ENCODE assay signal across 11 mouse cellular contexts in the genomic region with DNA sequence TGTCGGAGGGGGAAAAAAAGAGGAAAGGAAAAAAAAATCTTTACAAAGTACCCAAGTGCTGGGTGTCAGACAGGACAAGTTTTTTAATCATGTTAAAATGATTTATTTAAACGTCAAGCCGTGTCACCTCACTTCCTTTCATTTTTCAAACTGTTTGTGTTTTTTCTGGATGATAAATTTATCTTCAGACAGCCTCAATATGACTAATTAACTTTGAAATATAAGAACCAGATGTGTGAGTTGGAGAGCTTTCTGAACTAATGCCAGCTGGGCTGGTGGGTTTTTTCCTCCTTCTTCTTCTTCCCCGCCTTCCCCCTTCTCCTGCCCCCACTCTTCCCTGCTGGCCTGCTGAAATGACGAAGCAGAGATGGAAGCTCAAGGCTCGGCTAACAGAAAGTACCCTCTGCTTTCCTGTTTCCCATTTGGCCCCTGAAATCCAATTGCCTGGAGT.
DNase-seq lines count a peak whose midpoint lies in the region; ATAC-seq and TF ChIP-seq lines count a peak whose summit lies in the region.
"Had no signal": no experiment of that assay in that cellular context is flagged by ENCODE, and none has a peak within 500 bp of the region (broad histone marks: within the 10 kb centered on the region; RNA-seq: fewer than 3 reads in every experiment).

No protein-coding gene starts in this region.

- no peak for TF ChIP-seq POLR2A in myocyte (IDR thresholded peaks at IDR 0.05; ENCODE audit: insufficient read length, low read depth)

- H3K9ac ChIP-seq in hindbrain, embryonic 11.5 days (ENCODE audit: low read depth, low read length) = no peak overlapping the region
- no peak overlapping the region for H3K9ac ChIP-seq in hindbrain, embryonic 12.5 days
- H3K9ac ChIP-seq in neural tube, embryonic 13.5 days = 0 out of 2 replicates have a peak overlapping the region, but pooled peaks have one; percentile 27
- H3K9ac ChIP-seq in neural tube, embryonic 15.5 days (replicated peaks) = no peak overlapping the region
- H3K9ac ChIP-seq in forebrain, embryonic 14.5 days (ENCODE audit: low read length) = no peak overlapping the region

- 19% methylated on average over 6 of the region's 6 CpGs for WGBS in hindbrain, embryonic 11.5 days
- WGBS in hindbrain, embryonic 12.5 days = 16% methylated on average over 6 of the region's 6 CpGs
- 15% methylated on average over 6 of the region's 6 CpGs for WGBS in neural tube, embryonic 13.5 days
- 22% methylated on average over 6 of the region's 6 CpGs for WGBS in neural tube, embryonic 15.5 days
- 8% methylated on average over 6 of the region's 6 CpGs for WGBS in forebrain, embryonic 14.5 days

- no peak; the same call in 1 of the 2 replicates for ATAC-seq in hindbrain, embryonic 11.5 days (ENCODE audit: low FRiP score)
- ATAC-seq in hindbrain, embryonic 12.5 days (ENCODE audit: low FRiP score) = no peak
- no peak for ATAC-seq in neural tube, embryonic 13.5 days (ENCODE audit: low read depth)
- ATAC-seq in neural tube, embryonic 15.5 days (ENCODE audit: low FRiP score) = no peak
- ATAC-seq in forebrain, embryonic 14.5 days = peak; percentile 43; the same call in 1 of the 2 replicates
- ATAC-seq: hindbrain, postnatal 0 days had no signal

- H3K4me1 ChIP-seq in hindbrain, embryonic 11.5 days (replicated peaks; ENCODE audit: control insufficient read depth, insufficient read depth, low read length) = peaks cover 6% of the 10 kb centered on the region; the same call in 1 of the 2 replicates
- H3K4me1 ChIP-seq in hindbrain, embryonic 12.5 days = peaks cover 35% of the 10 kb centered on the region
- peaks cover 39% of the 10 kb centered on the region for H3K4me1 ChIP-seq in neural tube, embryonic 13.5 days (replicated peaks)
- H3K4me1 ChIP-seq in neural tube, embryonic 15.5 days = peaks cover 25% of the 10 kb centered on the region
- peaks cover 36% of the 10 kb centered on the region for H3K4me1 ChIP-seq in forebrain, embryonic 14.5 days (ENCODE audit: control insufficient read depth, insufficient read depth, low read length)

- H3K27ac ChIP-seq in hindbrain, embryonic 11.5 days (ENCODE audit: low read depth, low read length) = no peak overlapping the region
- H3K27ac ChIP-seq in hindbrain, embryonic 12.5 days = no peak overlapping the region
- no peak overlapping the region for H3K27ac ChIP-seq in neural tube, embryonic 13.5 days (replicated peaks)
- no peak overlapping the region for H3K27ac ChIP-seq in neural tube, embryonic 15.5 days (replicated peaks)
- no peak overlapping the region for H3K27ac ChIP-seq in forebrain, embryonic 14.5 days (ENCODE audit: low read depth, low read length)
- H3K27ac ChIP-seq: hindbrain, postnatal 0 days had no signal

- H3K9me3 ChIP-seq in hindbrain, embryonic 11.5 days (ENCODE audit: control insufficient read depth, low read length) = no peaks in the 10 kb centered on the region
- H3K9me3 ChIP-seq in hindbrain, embryonic 12.5 days (replicated peaks) = no peaks in the 10 kb centered on the region
- no peaks in the 10 kb centered on the region for H3K9me3 ChIP-seq in neural tube, embryonic 13.5 days
- no peaks in the 10 kb centered on the region for H3K9me3 ChIP-seq in neural tube, embryonic 15.5 days (replicated peaks)
- H3K9me3 ChIP-seq in forebrain, embryonic 14.5 days (replicated peaks; ENCODE audit: control insufficient read depth, low read length) = no peaks in the 10 kb centered on the region

- no peak overlapping the region for H3ac ChIP-seq in myocyte (ENCODE audit: control insufficient read depth, insufficient read length)

- no peak overlapping the region for H3K4me3 ChIP-seq in hindbrain, embryonic 11.5 days (ENCODE audit: low read depth, low read length)
- no peak overlapping the region for H3K4me3 ChIP-seq in hindbrain, embryonic 12.5 days
- H3K4me3 ChIP-seq in neural tube, embryonic 13.5 days = no peak overlapping the region
- no peak overlapping the region for H3K4me3 ChIP-seq in neural tube, embryonic 15.5 days (replicated peaks)
- no peak overlapping the region for H3K4me3 ChIP-seq in forebrain, embryonic 14.5 days (ENCODE audit: low read depth, low read length)
- H3K4me3 ChIP-seq in myocyte = no peak overlapping the region

- no peaks in the 10 kb centered on the region for H3K79me2 ChIP-seq in myocyte (ENCODE audit: control insufficient read depth, insufficient read depth)

- no peaks in the 10 kb centered on the region for H3K36me3 ChIP-seq in hindbrain, embryonic 11.5 days (ENCODE audit: control insufficient read depth, insufficient read depth, low read length)
- no peaks in the 10 kb centered on the region for H3K36me3 ChIP-seq in hindbrain, embryonic 12.5 days
- no peaks in the 10 kb centered on the region for H3K36me3 ChIP-seq in neural tube, embryonic 13.5 days
- H3K36me3 ChIP-seq in neural tube, embryonic 15.5 days = no peaks in the 10 kb centered on the region
- H3K36me3 ChIP-seq in forebrain, embryonic 14.5 days (ENCODE audit: control insufficient read depth, insufficient read depth, low read length) = no peaks in the 10 kb centered on the region
- H3K36me3 ChIP-seq in myocyte (ENCODE audit: control insufficient read depth, insufficient read depth) = no peaks in the 10 kb centered on the region

- H3K27me3 ChIP-seq in hindbrain, embryonic 11.5 days (ENCODE audit: control insufficient read depth, insufficient read depth, low read length) = no peaks in the 10 kb centered on the region
- peaks cover 25% of the 10 kb centered on the region for H3K27me3 ChIP-seq in hindbrain, embryonic 12.5 days
- H3K27me3 ChIP-seq in neural tube, embryonic 13.5 days = peaks cover 41% of the 10 kb centered on the region
- H3K27me3 ChIP-seq in neural tube, embryonic 15.5 days (replicated peaks) = peaks cover 28% of the 10 kb centered on the region
- no peaks in the 10 kb centered on the region for H3K27me3 ChIP-seq in forebrain, embryonic 14.5 days (replicated peaks; ENCODE audit: control insufficient read depth, insufficient read depth, low read length)
- no peaks in the 10 kb centered on the region for H3K27me3 ChIP-seq in myocyte (ENCODE audit: control insufficient read depth, insufficient read depth, insufficient read length)

- no peak overlapping the region for H3K4me2 ChIP-seq in hindbrain, embryonic 11.5 days (replicated peaks; ENCODE audit: low read depth, low read length)
- no peak overlapping the region for H3K4me2 ChIP-seq in hindbrain, embryonic 12.5 days (replicated peaks)
- no peak overlapping the region for H3K4me2 ChIP-seq in neural tube, embryonic 13.5 days
- H3K4me2 ChIP-seq in neural tube, embryonic 15.5 days = no peak overlapping the region
- H3K4me2 ChIP-seq in forebrain, embryonic 14.5 days (ENCODE audit: low read length) = peak overlapping the region; percentile 7; the same call in 1 of the 2 replicates
- peak overlapping the region; percentile 76 for H3K4me2 ChIP-seq in myocyte (ENCODE audit: low read depth)

- DNase-seq in hindbrain, embryonic 11.5 days (ENCODE audit: low spot score) = peak; percentile 38
- peak; percentile 68 for DNase-seq in forebrain, embryonic 14.5 days (ENCODE audit: low spot score)
- DNase-seq in layer of hippocampus, adult 18-20 months (ENCODE audit: low spot score in 2 of 2) = no peak
- DNase-seq in c-Kit-positive CD71-positive TER-119-positive erythroid progenitor cells, embryonic 14.5 days (ENCODE audit: low spot score) = no peak
- DNase-seq: cerebellum, adult 18-20 months; thymus, postnatal 25 days had no signal

TF ChIP-seq in myocyte, 11 proteins besides CTCF, POLR2A, EP300 and RAD21:
- no peak for TF ChIP-seq REST (IDR thresholded peaks at IDR 0.05; ENCODE audit: insufficient read depth, insufficient read length)
- no peak for TF ChIP-seq MYOG (IDR thresholded peaks at IDR 0.05; ENCODE audit: control insufficient read depth in 1 of 3, insufficient read depth in 1 of 3, insufficient read length in 2 of 3, low read depth in 2 of 3)
- no peak for TF ChIP-seq POLR2AphosphoS2 (IDR thresholded peaks at IDR 0.05; ENCODE audit: insufficient read length, low read depth)
- TF ChIP-seq TCF12 (IDR thresholded peaks at IDR 0.05; ENCODE audit: insufficient read depth, poor library complexity, severe bottlenecking) = no peak
- no peak for TF ChIP-seq CEBPB (IDR thresholded peaks at IDR 0.05; ENCODE audit: insufficient read depth, poor library complexity, severe bottlenecking)
- TF ChIP-seq TCF3 (IDR thresholded peaks at IDR 0.05; ENCODE audit: insufficient read length, low read depth) = no peak
- no peak for TF ChIP-seq MAX (IDR thresholded peaks at IDR 0.05; ENCODE audit: low read depth)
- no peak for TF ChIP-seq MYOD1 (IDR thresholded peaks at IDR 0.05; ENCODE audit: control insufficient read depth in 1 of 3, insufficient read length in 2 of 3, low read depth in 2 of 3)
- no peak for TF ChIP-seq SRF (IDR thresholded peaks at IDR 0.05; ENCODE audit: control insufficient read depth, insufficient read length, low read depth)
- TF ChIP-seq USF1 (IDR thresholded peaks at IDR 0.05; ENCODE audit: low read depth) = no peak
- TF ChIP-seq E2F4 (IDR thresholded peaks at IDR 0.05; ENCODE audit: insufficient read depth) = no peak

Comparison
In these comparisons a context has a peak if more than half of its experiments do, and no peak if none do; other contexts are left out.
1. DNase-seq: peak in hindbrain, embryonic 11.5 days (single experiment) and forebrain, embryonic 14.5 days (single experiment); none in layer of hippocampus, adult 18-20 months (0 of 2) and c-Kit-positive CD71-positive TER-119-positive erythroid progenitor cells, embryonic 14.5 days (single experiment).
2. H3K4me2 ChIP-seq: peak in forebrain, embryonic 14.5 days (single experiment) and myocyte (single experiment); none in hindbrain, embryonic 11.5 days (single experiment), hindbrain, embryonic 12.5 days (single experiment), neural tube, embryonic 13.5 days (single experiment) and neural tube, embryonic 15.5 days (single experiment).